Mouse (Mus musculus) cerebellum, adult 9-11 months (tissue): Measurements from ENCODE around the gene Nrgn.
A peak's percentile ranks its signal among the peaks of the same experiment; 100 is the strongest.

Experiments used
- DNase-seq: peaks from one replicate; pipeline ENCODE4 v3.0.0; 2022

Nrgn gene

DNA sequence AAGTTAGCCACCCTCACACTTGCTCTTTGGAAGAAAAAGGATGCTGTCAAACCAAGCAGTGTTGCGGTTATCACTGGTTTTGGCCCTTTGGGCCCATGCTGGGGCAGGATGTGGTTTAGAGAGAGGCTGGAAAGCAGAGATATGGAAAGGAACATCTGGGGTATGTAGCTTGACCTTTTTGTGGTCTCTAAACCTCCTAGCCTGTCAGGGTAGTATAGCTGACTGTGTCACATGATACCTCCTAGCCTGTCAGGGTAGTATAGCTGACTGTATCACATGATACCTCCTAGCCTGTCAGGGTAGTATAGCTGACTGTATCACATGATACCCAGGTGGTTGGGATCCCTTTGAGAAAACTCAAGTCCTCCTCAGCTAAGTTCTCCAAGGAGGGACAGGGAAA is 1.6 kb upstream of the Nrgn start:
- no peak for DNase-seq

DNA sequence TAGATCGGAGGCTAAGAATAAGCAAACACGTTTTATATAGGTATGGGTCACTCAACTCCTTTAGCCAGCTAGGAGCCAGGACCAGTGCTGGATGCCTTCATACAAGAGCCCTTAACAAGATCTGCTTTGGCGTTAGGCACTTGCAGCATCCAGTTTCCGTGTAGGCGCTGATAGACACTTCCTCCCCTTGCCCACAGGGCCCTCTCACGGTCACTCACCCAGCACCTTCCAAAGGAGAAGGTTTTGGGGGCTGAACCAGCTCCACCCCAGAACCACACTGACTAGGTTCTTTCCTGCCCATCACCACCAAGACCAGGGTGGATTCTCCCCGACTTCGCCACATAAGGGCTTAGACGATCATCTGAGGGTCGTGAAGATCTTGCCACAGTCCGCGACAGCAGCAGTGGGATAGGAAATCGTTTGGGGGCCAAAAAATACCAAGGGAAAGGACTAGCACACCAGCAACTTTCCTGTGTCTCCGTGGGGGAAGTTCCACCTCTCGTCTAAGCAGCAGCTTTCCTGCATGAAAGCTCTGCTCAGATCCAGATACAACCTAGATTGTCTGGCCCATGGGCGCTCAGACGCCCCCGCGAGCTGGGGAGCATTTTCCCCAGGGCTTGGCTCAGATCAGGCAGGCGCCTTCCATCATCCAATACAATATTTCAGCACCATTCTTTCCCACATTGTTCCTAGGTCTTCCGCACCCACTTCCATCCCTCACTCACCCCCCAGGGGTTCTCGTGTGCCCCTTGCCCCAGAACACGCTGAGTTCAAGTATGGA is 763 bp downstream of the Nrgn start:
- DNase-seq, result no peak

DNA sequence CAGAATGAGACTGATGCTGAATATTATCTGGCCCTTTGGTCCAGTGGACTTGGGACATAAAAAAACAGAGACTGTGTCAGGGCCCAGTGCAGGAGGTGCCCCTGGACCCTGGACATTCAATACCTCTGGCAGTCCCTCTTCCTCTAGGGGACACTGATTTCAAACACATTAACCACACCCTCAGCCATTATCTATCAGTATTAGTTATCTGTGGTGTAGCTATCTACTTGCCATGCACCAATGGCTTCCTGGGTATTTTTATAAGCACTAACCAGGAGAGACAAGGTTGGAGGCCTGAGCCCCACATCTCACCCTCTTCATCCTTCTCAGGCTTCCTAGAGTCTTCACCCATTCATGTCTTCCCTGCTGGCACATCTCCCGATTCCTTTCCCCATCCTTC is 2.3 kb downstream of the Nrgn start:
- DNase-seq, result no peak

- no peak for DNase-seq
These were observed 5.8 kb downstream of the Nrgn start for GRCm38 (mm10) chr9:37546889-37547288.

DNA sequence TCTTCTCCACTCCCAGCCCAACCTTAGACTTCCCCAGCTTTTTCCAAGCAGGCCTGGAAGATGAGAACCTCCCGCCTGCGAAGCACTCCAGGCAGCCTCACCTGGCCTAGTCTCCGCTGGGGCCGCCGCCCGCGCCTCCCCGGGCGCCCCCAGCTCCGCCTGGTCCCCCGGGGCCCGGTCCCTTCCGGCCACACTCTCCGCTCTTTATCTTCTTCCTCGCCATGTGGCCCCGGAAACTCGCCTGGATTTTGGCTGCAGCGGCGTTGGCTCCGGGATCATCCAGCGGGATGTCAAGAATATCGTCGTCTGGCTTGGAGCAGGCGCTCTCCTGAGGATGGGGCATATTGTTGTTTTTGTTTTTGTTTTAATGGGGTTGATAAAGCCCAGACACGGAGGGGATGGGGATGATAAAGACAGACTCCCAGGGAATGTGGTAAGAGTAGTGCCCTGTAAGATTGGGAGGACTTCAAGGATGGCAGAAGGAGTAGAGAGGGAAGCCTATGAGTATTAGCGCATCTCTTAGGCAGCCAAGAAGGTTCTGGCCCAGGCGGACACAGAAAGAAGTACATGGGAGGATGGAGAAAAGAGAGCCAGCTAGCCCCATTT is 6.8 kb downstream of the Nrgn start:
- no peak for DNase-seq

GRCm38 (mm10) chr9:37545166-37545610 is 7.5 kb downstream of the Nrgn start:
- no peak for DNase-seq

GRCm38 (mm10) chr9:37544447-37545165 is 8.1 kb downstream of the Nrgn start:
- peak; percentile 66 for DNase-seq

DNA sequence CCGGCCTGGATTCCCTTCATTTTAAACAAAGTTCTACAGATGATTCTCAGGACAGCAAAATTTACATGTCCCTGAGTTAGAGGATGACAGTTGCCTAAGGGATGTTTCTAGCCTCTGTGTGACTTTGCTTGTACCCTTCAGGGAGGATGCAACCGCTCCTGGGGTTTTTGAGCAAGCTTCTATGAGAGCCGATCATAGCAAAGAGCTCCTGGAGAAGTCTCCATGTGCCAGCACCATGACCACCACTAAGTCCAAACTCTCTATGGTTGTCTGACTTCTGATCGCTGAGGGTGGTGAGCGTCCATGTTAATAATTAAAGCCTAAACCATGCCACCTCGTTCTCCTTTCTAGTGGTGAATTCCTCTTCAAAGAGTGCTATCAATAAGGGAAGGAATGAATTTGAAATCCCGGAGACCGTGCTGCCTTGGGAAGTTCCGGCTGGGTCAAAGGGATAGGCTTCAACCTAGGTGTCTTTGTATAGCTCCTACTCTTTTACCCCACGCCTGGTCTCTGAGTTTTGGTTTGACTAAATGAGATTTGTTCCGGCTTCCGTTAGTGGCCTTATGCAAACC is 8.7 kb downstream of the Nrgn start:
- DNase-seq, result no peak

GRCm38 (mm10) chr9:37541851-37542642 is 10.7 kb downstream of the Nrgn start:
- DNase-seq, result no peak

- no peak for DNase-seq
These were observed 11.8 kb downstream of the Nrgn start for GRCm38 (mm10) chr9:37540701-37541575.

- no peak for DNase-seq
These were observed 12.5 kb downstream of the Nrgn start for GRCm38 (mm10) chr9:37540226-37540625.

GRCm38 (mm10) chr9:37539170-37540025 is 13.3 kb downstream of the Nrgn start, which contains the start of gene Vsig2:
Gene Vsig2 (plus strand): TSS chr9:37539255.
- DNase-seq, result no peak

DNA sequence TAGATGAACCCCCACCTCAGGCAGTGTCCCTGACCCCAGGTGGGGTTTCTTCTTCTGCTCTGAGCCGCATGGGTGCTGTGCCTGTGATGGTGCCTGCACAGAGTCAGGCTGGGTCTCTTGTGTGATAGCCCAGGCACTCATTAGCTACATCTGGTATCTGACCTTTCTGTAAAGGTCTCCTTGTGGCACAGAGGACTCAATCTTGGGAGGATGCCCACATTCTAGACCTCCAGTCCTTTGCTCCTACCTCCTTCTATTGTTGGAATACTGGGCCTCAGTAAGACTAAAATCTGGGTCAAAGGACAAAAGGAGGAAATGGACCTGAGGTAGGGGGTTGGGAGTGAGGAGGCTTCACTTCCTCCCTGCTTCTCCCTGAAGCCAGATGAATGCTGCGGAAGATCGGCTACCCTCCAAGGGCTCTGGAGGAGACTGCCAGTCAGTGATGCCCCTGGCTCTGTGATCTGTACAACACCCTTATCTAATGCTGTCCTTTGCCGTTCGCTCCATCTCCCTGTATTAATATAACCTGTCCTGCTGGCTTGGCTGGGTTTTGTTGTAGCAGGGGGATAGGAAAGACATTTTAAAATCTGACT is 14.9 kb downstream of the Nrgn start:
- no peak for DNase-seq

GRCm38 (mm10) chr9:37536851-37537250 is 15.9 kb downstream of the Nrgn start:
- no peak for DNase-seq

DNA sequence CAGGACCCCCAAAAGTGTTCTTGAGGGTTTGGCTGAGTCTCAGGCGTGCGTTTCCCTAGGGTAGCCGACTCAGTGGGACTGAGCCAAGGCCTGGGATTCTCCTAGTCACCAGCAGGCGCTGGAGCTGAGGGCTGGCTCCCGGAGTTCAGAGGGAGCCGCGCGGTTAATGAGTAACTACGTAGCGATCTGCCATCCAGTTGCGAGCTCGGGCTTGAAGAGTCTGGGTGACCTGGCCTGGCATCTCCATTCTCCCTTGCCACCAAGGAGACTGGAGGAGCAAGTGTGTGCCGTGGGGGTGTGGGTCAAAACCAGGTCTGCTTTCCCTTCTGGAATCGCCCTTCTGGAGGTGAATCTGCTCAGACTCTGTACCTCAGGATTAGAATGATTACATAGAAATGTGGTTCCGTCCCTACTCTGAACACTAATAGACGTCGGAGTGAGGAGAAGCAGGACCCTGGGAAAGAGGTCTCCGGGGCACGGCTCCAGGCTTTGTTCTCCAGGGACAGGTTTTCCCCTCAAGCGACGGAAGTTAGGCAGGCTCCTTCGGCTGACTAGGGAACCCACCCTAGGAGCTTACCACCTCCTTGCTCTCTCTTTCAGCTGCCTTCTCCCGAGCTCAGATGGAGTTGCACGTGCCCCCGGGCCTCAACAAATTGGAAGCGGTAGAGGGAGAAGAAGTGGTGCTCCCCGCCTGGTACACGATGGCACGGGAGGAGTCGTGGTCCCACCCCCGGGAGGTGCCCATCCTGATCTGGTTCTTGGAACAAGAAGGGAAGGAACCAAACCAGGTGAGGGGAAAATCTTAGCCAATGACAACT is 21.6 kb downstream of the Nrgn start:
- DNase-seq, result peak; percentile 71

DNA sequence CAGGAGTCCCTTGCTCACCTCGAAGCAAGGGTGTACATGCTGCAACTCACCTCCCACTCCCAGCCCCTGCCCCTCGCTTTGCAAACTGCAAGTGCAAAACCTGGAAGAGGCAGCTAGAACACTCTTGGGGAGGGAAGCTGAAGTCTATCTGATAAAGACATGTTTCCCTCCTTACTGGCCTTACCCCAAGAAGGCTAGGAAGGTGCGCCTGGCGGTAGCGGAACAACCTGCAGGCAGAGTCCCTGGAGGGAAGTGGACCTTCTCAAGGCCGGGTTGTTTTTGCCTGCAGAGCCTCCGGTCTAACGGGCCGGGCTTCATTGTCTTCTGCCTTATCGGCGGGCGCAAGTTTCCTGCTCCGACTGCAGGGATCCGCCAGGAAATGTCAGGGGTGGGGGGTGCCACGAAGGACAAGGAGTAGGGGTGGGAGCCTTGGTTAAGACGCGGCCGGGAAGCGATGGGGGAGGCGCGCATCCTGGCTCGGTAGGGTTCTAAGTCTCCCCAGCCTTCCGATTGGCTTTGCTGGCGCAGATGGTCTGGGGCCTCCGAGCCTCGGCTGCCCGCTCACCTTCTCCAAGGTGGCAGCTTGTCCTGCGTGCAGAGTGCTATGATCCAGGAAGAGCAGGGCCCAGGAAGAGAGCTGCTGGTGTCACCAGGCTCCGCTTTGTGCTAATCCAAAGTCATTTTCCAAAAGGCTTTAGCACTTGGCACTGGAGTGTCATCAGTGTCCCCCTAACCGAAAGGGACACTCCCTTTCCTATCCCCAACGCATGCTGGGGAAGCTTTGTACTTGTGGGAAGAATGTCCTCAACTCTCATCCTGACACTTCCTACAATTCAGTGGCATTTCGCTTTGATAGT is 22.4 kb downstream of the Nrgn start:
- peak; percentile 74 for DNase-seq

GRCm38 (mm10) chr9:37528225-37528970 is 24.3 kb downstream of the Nrgn start:
- no peak for DNase-seq
